Mouse (Mus musculus) stomach, postnatal 0 days (tissue): ENCODE data around the gene Usp19. TPM values are rescaled to one million over a fixed set of nuclear protein-coding genes. Genes with fewer than 3 reads are reported as not detected.

Experiments
- ATAC-seq: fragments of 200-750 bp; cut with Nextera tagmentation; 2 replicates; pipeline ENCODE4 v1.8.0; 2017; ENCODE audit not compliant: low FRiP score, low TSS enrichment
- DNase-seq: peaks from one replicate; pipeline ENCODE4 v3.0.0-alpha.2; 2016; ENCODE audit warnings: low spot score
- H3K27ac ChIP-seq: fragments of 300-500 bp; sonication (generic); replicated peaks from 2 replicates; pipeline ENCODE4 v1.5.1; 2014; ENCODE audit warnings: mild to moderate bottlenecking, control low read depth
- H3K27me3 ChIP-seq: fragments of 300-500 bp; sonication (generic); 2 replicates; pipeline ENCODE4 v1.6.1; 2014; ENCODE audit warnings: low read length; ENCODE audit not compliant: control insufficient read depth, insufficient read depth
- H3K36me3 ChIP-seq: fragments of 300-500 bp; sonication (generic); 2 replicates; pipeline ENCODE4 v1.6.1; 2014; ENCODE audit warnings: low read length, mixed read lengths; ENCODE audit not compliant: control insufficient read depth, insufficient read depth
- H3K4me1 ChIP-seq: fragments of 300-500 bp; sonication (generic); replicated peaks from 2 replicates; pipeline ENCODE4 v1.6.1; 2014; ENCODE audit warnings: antibody characterized with exemption; ENCODE audit not compliant: control insufficient read depth, insufficient read depth
- H3K4me2 ChIP-seq: fragments of 300-500 bp; sonication (generic); replicated peaks from 2 replicates; pipeline ENCODE4 v1.6.1; 2014; ENCODE audit warnings: low read depth, mild to moderate bottlenecking, control low read depth, moderate library complexity
- H3K4me3 ChIP-seq: fragments of 300-500 bp; sonication (generic); 2 replicates; pipeline ENCODE4 v1.5.1; 2014; ENCODE audit warnings: low read depth, low read length, control low read depth
- H3K9ac ChIP-seq: fragments of 300-500 bp; sonication (generic); 2 replicates; pipeline ENCODE4 v1.6.1; 2014; ENCODE audit warnings: mild to moderate bottlenecking, low read length, control low read depth, mixed read lengths
- H3K9me3 ChIP-seq: fragments of 300-500 bp; sonication (generic); 2 replicates; pipeline ENCODE4 v1.6.1; 2016; ENCODE audit warnings: low read length; ENCODE audit not compliant: control insufficient read depth
- CTCF ChIP-seq: IDR thresholded peaks from 2 replicates; pipeline ENCODE4 v1.5.1; 2016; ENCODE audit warnings: antibody characterized with exemption, low read depth, mild to moderate bottlenecking, moderate library complexity
- EP300 ChIP-seq: optimal IDR thresholded peaks from 2 replicates; pipeline ENCODE3; 2016; ENCODE audit warnings: antibody characterized with exemption
- WGBS: fragments of 180-500 bp; shearing (Covaris S2); extraction: QIAGEN DNeasy Blood & Tissue Kit; methylation state at CpG from one replicate; pipeline ENCODE4 v1.1.7; 2014; 5-methylcytosine and 5-hydroxymethylcytosine counted together
- polyA plus RNA-seq: library from polyadenylated mRNA; unstranded; fragments of >200 nt; fragmentation: Nextera tagmentation; extraction: Ambion mirVana; gene quantifications from 2 replicates; pipeline ENCODE4 v1.2.1, GENCODE M21; 2015

Gene Usp19
- polyA plus RNA-seq, 1 experiment from 2014 or later, result 22.2 TPM

- ATAC-seq, result no peak
- H3K36me3 ChIP-seq, result no peaks in the 10 kb centered on the region
- no peaks in the 10 kb centered on the region for H3K9me3 ChIP-seq
- DNase-seq, result no peak
- no peaks in the 10 kb centered on the region for H3K27me3 ChIP-seq
- no peak for TF ChIP-seq EP300
- TF ChIP-seq CTCF, result no peak
- no peak overlapping the region for H3K4me2 ChIP-seq
- no peak overlapping the region for H3K27ac ChIP-seq
- H3K4me1 ChIP-seq, result peaks cover under 1% of the 10 kb centered on the region; the same call in 1 of the 2 replicates
- H3K4me3 ChIP-seq, result no peak overlapping the region
- no peak overlapping the region for H3K9ac ChIP-seq
- 74% methylated on average over 12 of the region's 12 CpGs for WGBS
Measured at GRCm38 (mm10) chr9:108455747-108456571, 34.4 kb upstream of the Usp19 start.

- no peaks in the 10 kb centered on the region for H3K9me3 ChIP-seq
- H3K27me3 ChIP-seq, result no peaks in the 10 kb centered on the region
- no peak overlapping the region for H3K27ac ChIP-seq
- no peaks in the 10 kb centered on the region for H3K36me3 ChIP-seq
- H3K4me3 ChIP-seq, result no peak overlapping the region
- 88% methylated on average over 10 of the region's 10 CpGs for WGBS
- H3K9ac ChIP-seq, result no peak overlapping the region
- DNase-seq, result no peak
- ATAC-seq, result no peak
- no peak overlapping the region for H3K4me2 ChIP-seq
- no peak for TF ChIP-seq EP300
- TF ChIP-seq CTCF, result no peak
- H3K4me1 ChIP-seq, result peaks cover 3% of the 10 kb centered on the region; the same call in 1 of the 2 replicates
Measured at GRCm38 (mm10) chr9:108456953-108457352, 33.4 kb upstream of the Usp19 start.

GRCm38 (mm10) chr9:108459939-108460318, 30.5 kb upstream of the Usp19 start:
- no peak for TF ChIP-seq CTCF
- TF ChIP-seq EP300, result no peak
- Histone ChIP-seq H3K4me3 (peak overlapping the region; percentile 60), H3K27ac (peak overlapping the region; percentile 93), H3K4me1 (peaks cover 3% of the 10 kb centered on the region; the same call in 1 of the 2 replicates), H3K9me3 (no peaks in the 10 kb centered on the region), H3K4me2 (peak overlapping the region; percentile 63), H3K36me3 (peaks cover 11% of the 10 kb centered on the region; the same call in 1 of the 2 replicates), H3K9ac (no peak overlapping the region; the same call in 1 of the 2 replicates), H3K27me3 (no peaks in the 10 kb centered on the region)
- no peak for DNase-seq
- WGBS, result 58% methylated on average over 1 of the region's 1 CpGs
- ATAC-seq, result peak; percentile 24; the same call in 1 of the 2 replicates

GRCm38 (mm10) chr9:108460319-108461178, 29.9 kb upstream of the Usp19 start, which contains the start of gene Ccdc71:
Gene Ccdc71 (plus strand): TSS chr9:108460527.
- Histone ChIP-seq H3K27me3 (no peaks in the 10 kb centered on the region), H3K4me3 (peak within 1 kb of the TSS; percentile 60), H3K36me3 (peaks cover 11% of the 10 kb centered on the region; the same call in 1 of the 2 replicates), H3K9ac (peak within 1 kb of the TSS; percentile 79), H3K9me3 (no peaks in the 10 kb centered on the region), H3K4me2 (peak within 1 kb of the TSS; percentile 63), H3K27ac (peak within 1 kb of the TSS; percentile 93), H3K4me1 (peaks cover 3% of the 10 kb centered on the region; the same call in 1 of the 2 replicates)
- TF ChIP-seq EP300 (peak; percentile 90), CTCF (peak; percentile 16; the same call in 1 of the 2 replicates)
- ATAC-seq (peak; percentile 84), DNase-seq (peak; percentile 89)
- 0% methylated on average over 43 of the region's 52 CpGs for WGBS

GRCm38 (mm10) chr9:108461181-108461631, 29.2 kb upstream of the Usp19 start, which contains the start of gene Klhdc8b:
Gene Klhdc8b (minus strand): TSS chr9:108461581.
- no peaks in the 10 kb centered on the region for H3K27me3 ChIP-seq
- 12% methylated on average over 11 of the region's 11 CpGs for WGBS
- TF ChIP-seq CTCF (no peak), EP300 (no peak)
- DNase-seq (no peak), ATAC-seq (no peak)
- H3K4me1 ChIP-seq, result peaks cover 3% of the 10 kb centered on the region; the same call in 1 of the 2 replicates
- H3K36me3 ChIP-seq, result peaks cover 14% of the 10 kb centered on the region; the same call in 1 of the 2 replicates
- H3K9ac ChIP-seq, result peak within 1 kb of the TSS; percentile 79
- peak within 1 kb of the TSS; percentile 93 for H3K27ac ChIP-seq
- H3K9me3 ChIP-seq, result no peaks in the 10 kb centered on the region
- peak within 1 kb of the TSS; percentile 63 for H3K4me2 ChIP-seq
- peak within 1 kb of the TSS; percentile 60 for H3K4me3 ChIP-seq
